Mouse (Mus musculus) heart, postnatal 36 days (tissue): ENCODE data around the gene Prpf4b. TPM values are rescaled to one million over a fixed set of nuclear protein-coding genes. Genes with fewer than 3 reads are reported as not detected.
"Not testable (repeated sequence)": the region's sequence is repeated elsewhere in the genome, so short reads cannot be mapped to it uniquely, and the experiment has no call there.

Source experiments
- DNase-seq, 2 experiments: peaks; one replicate each; pipeline ENCODE4 v3.0.0; 2021 to 2022
- intact Hi-C: fragments of 180-260 bp; cut with DNase I; formaldehyde crosslinking; loops from one replicate; pipeline ENCODE4 v1.15.1; 2025
- total RNA-seq, 2 experiments: library from RNA; stranded (reverse); gene quantifications; 2 replicates each; pipeline ENCODE4 v1.2.3; 2021

The Prpf4b gene
- total RNA-seq, 2 experiments from 2014 or later, result 33.5 to 38.0 TPM

GRCm38 (mm10) chr13:34924210-34924609, 49.1 kb downstream of the Prpf4b start, which contains the start of the genes Fam217a and 4933417A18Rik:
Fam217a (minus strand) TSS chr13:34924310.
4933417A18Rik (plus strand) TSS chr13:34924409.
- DNase-seq, result no peak
- intact Hi-C loops, result no loop called here

- DNase-seq, result no peak
- intact Hi-C loops, result no loop called here
These were observed 60.0 kb downstream of the Prpf4b start for GRCm38 (mm10) chr13:34934931-34935644.

GRCm38 (mm10) chr13:34942370-34942769, 67.3 kb downstream of the Prpf4b start:
- DNase-seq, result no peak
- intact Hi-C loops, result no loop called here

- intact Hi-C loops, DNase-seq: not testable (repeated sequence)
These were observed 76.3 kb downstream of the Prpf4b start for GRCm38 (mm10) chr13:34951437-34951836.

Other genes with a start within 250 kb of the Prpf4b start
- 10 to 100 TPM; 13.6 to 15.1 TPM for gene Pxdc1, start 221.8 kb upstream of the Prpf4b start, total RNA-seq
- not detected for gene Fam50b, start 140.5 kb upstream of the Prpf4b start, total RNA-seq
- gene Fam217a, start 49.0 kb downstream of the Prpf4b start, total RNA-seq, result under 1 TPM; 0.33 to 0.36 TPM
- not detected for gene 4933417A18Rik, start 49.1 kb downstream of the Prpf4b start, total RNA-seq
- gene Eci3, start 88.5 kb downstream of the Prpf4b start, total RNA-seq, result 1 to 10 TPM; 3.0 to 3.2 TPM
- 100 to 1,000 TPM; 280 to 307 TPM for gene Eci2, start 151.8 kb downstream of the Prpf4b start, total RNA-seq